Mouse (Mus musculus) spleen, adult 2 months (tissue): Measurements from ENCODE around the gene Cideb.

Experiments used
- CTCF ChIP-seq: fragments of 200-500 bp; IDR thresholded peaks from 2 replicates; pipeline ENCODE4 v1.5.1; 2011; ENCODE audit warnings: mild to moderate bottlenecking, inconsistent platforms; ENCODE audit not compliant: insufficient read depth, insufficient read length, insufficient replicate concordance; ENCODE audit errors: extremely low read depth
- POLR2A ChIP-seq: fragments of 200-500 bp; IDR thresholded peaks from 2 replicates; pipeline ENCODE4 v1.6.1; 2011; ENCODE audit warnings: low read depth, low read length, inconsistent platforms

GRCm38 (mm10) chr14:55726261-55726660 lies 32.0 kb downstream of the Cideb start:
- TF ChIP-seq POLR2A (no peak), CTCF (no peak)
